Mouse (Mus musculus) intestine, embryonic 15.5 days (tissue): ENCODE measurements at regions not wholly inside any gene's neighbourhood (a gene's known extent, or its start where the extent isn't known, plus 50 kb on each side); places are given as distances from the start of the nearest gene placed in this dataset.

Experiments used
- ATAC-seq: fragments of 200-750 bp; cut with Nextera tagmentation; 2 replicates; pipeline ENCODE4 v1.8.0; 2017; ENCODE audit warnings: moderate TSS enrichment, moderate library complexity
- H3K27ac ChIP-seq: fragments of 300-500 bp; sonication (generic); 2 replicates; pipeline ENCODE4 v1.5.1; 2015; ENCODE audit warnings: mild to moderate bottlenecking, inconsistent platforms
- H3K27me3 ChIP-seq: fragments of 300-500 bp; sonication (generic); replicated peaks from 2 replicates; pipeline ENCODE4 v1.6.1; 2015; ENCODE audit warnings: inconsistent platforms
- H3K36me3 ChIP-seq: fragments of 300-500 bp; sonication (generic); 2 replicates; pipeline ENCODE4 v1.6.1; 2015; ENCODE audit warnings: inconsistent platforms
- H3K4me1 ChIP-seq: fragments of 300-500 bp; sonication (generic); replicated peaks from 2 replicates; pipeline ENCODE4 v1.6.1; 2015; ENCODE audit warnings: inconsistent platforms
- H3K4me2 ChIP-seq: fragments of 300-500 bp; sonication (generic); replicated peaks from 2 replicates; pipeline ENCODE4 v1.6.1; 2015; ENCODE audit warnings: mild to moderate bottlenecking, inconsistent platforms
- H3K4me3 ChIP-seq: fragments of 300-500 bp; sonication (generic); replicated peaks from 2 replicates; pipeline ENCODE4 v1.5.1; 2015; ENCODE audit warnings: inconsistent platforms
- H3K9ac ChIP-seq: fragments of 300-500 bp; sonication (generic); 2 replicates; pipeline ENCODE4 v1.6.1; 2015; ENCODE audit warnings: inconsistent platforms
- H3K9me3 ChIP-seq: fragments of 300-500 bp; sonication (generic); 2 replicates; pipeline ENCODE4 v1.6.1; 2016; ENCODE audit warnings: inconsistent platforms
- WGBS: fragments of 180-500 bp; shearing (Covaris S2); methylation state at CpG from one replicate; pipeline ENCODE4 v1.1.7; 2015; 5-methylcytosine and 5-hydroxymethylcytosine counted together

DNA sequence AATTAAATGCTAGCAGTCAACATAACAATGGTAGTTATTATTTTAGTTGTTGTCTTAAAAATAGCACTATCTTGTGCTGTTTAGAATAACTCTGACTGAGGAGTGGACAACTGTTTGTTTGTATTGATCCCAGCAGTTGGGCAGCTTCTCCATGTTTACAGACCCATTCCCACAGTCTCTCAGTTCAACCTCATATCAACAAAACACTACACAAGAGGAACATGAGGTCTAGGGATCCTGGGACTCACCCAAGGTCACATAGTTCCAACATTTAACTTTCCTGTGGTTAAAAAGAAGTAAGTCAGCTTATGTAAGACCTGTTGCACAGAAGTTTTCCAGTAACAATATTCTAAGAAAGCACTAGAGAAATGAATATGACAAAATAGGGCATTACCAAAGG lies 203.0 kb upstream of the Usp24 start:
- Histone ChIP-seq H3K4me2 (no peak overlapping the region), H3K9ac (no peak overlapping the region), H3K27ac (no peak overlapping the region), H3K4me1 (no peaks in the 10 kb centered on the region), H3K27me3 (no peaks in the 10 kb centered on the region), H3K4me3 (no peak overlapping the region), H3K9me3 (no peaks in the 10 kb centered on the region), H3K36me3 (no peaks in the 10 kb centered on the region)
- peak; percentile 34; the same call in 1 of the 2 replicates for ATAC-seq

DNA sequence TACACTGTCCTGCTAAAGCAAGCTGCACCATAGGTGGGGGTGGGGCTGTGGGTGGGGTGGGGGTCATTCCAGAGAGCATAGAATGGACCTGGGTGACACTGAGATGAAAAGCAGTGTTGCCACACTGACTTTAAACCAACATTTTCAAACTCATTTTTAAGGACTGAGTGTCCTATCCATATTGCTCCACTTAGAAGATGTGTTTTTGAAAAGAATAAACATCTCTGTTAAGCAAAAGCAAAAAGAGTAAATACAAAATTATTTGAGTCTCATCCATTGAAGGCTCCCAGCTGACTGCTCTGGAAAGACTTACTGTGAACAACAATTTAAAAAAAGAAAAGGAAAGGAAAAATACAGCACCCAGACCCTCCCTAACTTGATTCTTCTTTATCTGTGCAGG lies 202.3 kb upstream of the Usp24 start:
- Histone ChIP-seq H3K9me3 (no peaks in the 10 kb centered on the region), H3K4me2 (no peak overlapping the region), H3K4me3 (no peak overlapping the region), H3K27ac (no peak overlapping the region), H3K27me3 (no peaks in the 10 kb centered on the region), H3K4me1 (no peaks in the 10 kb centered on the region), H3K36me3 (no peaks in the 10 kb centered on the region), H3K9ac (no peak overlapping the region)
- ATAC-seq: no peak

DNA sequence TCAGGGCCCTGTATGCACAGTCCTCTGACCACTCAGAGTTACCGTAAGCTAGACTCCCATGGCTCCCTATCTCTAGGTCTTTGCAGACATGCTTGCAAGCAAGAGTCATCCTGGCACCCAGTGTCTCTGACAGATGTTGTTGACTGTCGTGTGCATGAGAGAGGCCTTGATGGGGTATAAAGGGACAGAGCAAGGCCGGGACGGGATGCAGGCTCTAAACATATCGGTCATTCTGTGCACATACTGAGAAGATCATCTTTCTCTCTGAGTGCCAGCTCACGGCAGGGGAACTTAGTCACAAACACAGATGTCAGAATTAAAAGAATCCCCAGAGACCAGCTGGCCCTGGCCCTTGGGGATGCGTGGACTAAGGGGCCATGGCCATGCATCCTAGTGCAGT lies 199.4 kb upstream of the Usp24 start:
- Histone ChIP-seq H3K9ac (no peak overlapping the region), H3K9me3 (no peaks in the 10 kb centered on the region), H3K4me2 (no peak overlapping the region), H3K27me3 (no peaks in the 10 kb centered on the region), H3K27ac (no peak overlapping the region), H3K4me1 (no peaks in the 10 kb centered on the region), H3K4me3 (no peak overlapping the region), H3K36me3 (no peaks in the 10 kb centered on the region)
- no peak for ATAC-seq
- 74% methylated on average over 7 of the region's 7 CpGs for WGBS

DNA sequence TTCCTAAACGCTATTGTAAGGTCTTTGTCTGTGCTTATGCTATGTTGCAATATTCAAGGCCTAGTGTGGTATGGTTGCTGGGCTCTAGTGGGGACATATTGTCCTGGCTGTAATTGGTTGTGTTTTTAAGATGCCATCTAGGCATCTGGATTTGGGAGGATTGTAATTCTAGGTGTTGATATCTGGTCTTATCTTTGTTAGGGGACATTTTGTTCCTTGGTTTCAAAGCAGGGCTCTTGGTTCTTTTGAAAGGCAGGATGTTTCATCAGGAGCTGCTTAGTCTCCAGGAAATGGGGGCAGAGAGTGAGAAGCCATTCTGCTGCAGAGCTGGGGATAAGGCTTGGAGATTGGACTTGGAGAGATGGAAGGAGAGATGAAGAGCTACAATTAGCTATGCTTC lies 194.7 kb upstream of the Usp24 start:
- H3K4me3 ChIP-seq: no peak overlapping the region
- no peak overlapping the region for H3K9ac ChIP-seq
- H3K9me3 ChIP-seq: no peaks in the 10 kb centered on the region
- no peak overlapping the region for H3K27ac ChIP-seq
- ATAC-seq: no peak
- H3K4me2 ChIP-seq: no peak overlapping the region
- no peaks in the 10 kb centered on the region for H3K4me1 ChIP-seq
- 78% methylated on average over 1 of the region's 1 CpGs for WGBS
- no peaks in the 10 kb centered on the region for H3K36me3 ChIP-seq
- H3K27me3 ChIP-seq: no peaks in the 10 kb centered on the region

DNA sequence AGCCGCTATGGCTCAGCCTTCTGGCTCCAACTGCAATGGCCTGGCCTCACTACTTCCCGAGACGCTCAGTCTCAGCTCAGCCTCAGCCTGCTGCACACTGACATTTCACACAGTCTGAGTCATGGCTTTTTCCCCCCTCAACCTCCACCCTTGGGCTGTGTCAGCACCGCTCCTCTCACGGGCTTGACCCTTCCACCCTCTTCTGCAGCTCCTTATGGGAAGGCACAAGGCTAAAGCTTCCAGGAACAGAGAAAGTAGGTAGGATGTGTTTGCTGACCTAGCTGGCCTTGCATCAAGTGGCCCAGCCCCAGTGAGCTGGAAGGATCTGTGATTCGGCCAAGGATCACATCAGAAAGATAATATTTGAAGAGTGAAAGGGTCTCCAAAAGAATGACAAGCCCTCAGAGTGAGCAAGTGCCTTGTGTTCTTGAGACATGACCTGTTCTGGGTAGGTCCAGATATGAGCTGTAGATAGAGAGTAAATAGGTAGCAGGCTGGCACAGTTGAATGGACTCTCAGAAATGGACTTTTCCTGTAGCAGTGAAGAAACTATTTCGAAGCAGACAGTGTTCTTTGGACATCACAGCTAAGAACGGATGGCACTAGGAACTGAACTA lies 192.9 kb upstream of the Usp24 start:
- H3K9me3 ChIP-seq: no peaks in the 10 kb centered on the region
- H3K4me1 ChIP-seq: no peaks in the 10 kb centered on the region; the same call in 1 of the 2 replicates
- no peaks in the 10 kb centered on the region for H3K36me3 ChIP-seq
- H3K27ac ChIP-seq: no peak overlapping the region
- H3K9ac ChIP-seq: no peak overlapping the region
- no peaks in the 10 kb centered on the region for H3K27me3 ChIP-seq
- no peak overlapping the region for H3K4me2 ChIP-seq
- H3K4me3 ChIP-seq: no peak overlapping the region
- ATAC-seq: no peak
- whole genome bisulfite sequencing: 75% methylated on average over 8 of the region's 8 CpGs

DNA sequence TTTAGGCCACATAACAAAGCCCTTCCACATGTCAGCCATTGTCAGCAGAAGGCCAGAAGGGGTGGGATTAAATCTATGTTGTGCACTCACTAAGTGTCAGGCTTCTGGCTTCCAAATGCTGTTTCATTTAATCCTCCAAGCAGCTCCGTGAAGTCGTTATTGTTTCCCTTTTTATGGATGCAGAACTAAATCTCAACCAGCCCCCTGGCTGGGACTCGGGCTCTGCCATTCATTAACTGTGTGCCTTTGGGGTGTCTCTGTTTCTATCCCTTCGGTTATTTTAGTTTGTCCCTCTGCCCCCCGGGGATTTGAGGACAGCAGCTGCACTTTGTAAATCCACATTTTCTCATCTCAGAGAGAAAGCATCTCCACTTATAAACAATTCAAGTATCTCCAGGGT lies 188.8 kb upstream of the Usp24 start:
- Histone ChIP-seq H3K9me3 (no peaks in the 10 kb centered on the region), H3K4me3 (no peak overlapping the region), H3K4me1 (no peaks in the 10 kb centered on the region; the same call in 1 of the 2 replicates), H3K36me3 (no peaks in the 10 kb centered on the region), H3K27me3 (no peaks in the 10 kb centered on the region), H3K9ac (no peak overlapping the region), H3K4me2 (no peak overlapping the region), H3K27ac (0 out of 2 replicates have a peak overlapping the region, but pooled peaks have one; percentile 19)
- 46% methylated on average over 5 of the region's 5 CpGs for WGBS
- 0 out of 2 replicates have a peak, but pooled peaks have one; percentile 34 for ATAC-seq

DNA sequence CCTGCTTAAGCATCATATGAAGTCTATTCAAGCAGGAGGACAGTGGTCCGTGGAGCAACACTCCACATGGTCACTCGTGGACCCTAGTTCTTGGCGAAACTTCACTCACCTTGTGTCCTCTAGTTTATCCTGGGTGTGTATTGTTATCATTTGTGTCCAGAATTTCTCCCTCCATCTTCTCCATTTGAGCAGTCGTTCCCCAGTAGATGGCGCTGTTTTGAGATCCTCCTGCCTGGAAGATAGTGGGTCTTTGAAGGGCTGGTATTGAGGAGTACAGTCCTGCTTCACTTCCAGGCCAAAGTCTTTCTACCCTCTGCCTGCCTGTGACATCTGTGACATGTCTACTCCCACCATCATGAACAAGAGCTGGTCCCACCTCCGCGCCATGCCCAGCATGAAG lies 188.4 kb upstream of the Usp24 start:
- Histone ChIP-seq H3K9ac (no peak overlapping the region), H3K36me3 (no peaks in the 10 kb centered on the region), H3K4me3 (no peak overlapping the region), H3K27ac (0 out of 2 replicates have a peak overlapping the region, but pooled peaks have one; percentile 19), H3K27me3 (no peaks in the 10 kb centered on the region), H3K4me2 (no peak overlapping the region), H3K4me1 (no peaks in the 10 kb centered on the region; the same call in 1 of the 2 replicates), H3K9me3 (no peaks in the 10 kb centered on the region)
- ATAC-seq: no peak
- 50% methylated on average over 7 of the region's 7 CpGs for WGBS

DNA sequence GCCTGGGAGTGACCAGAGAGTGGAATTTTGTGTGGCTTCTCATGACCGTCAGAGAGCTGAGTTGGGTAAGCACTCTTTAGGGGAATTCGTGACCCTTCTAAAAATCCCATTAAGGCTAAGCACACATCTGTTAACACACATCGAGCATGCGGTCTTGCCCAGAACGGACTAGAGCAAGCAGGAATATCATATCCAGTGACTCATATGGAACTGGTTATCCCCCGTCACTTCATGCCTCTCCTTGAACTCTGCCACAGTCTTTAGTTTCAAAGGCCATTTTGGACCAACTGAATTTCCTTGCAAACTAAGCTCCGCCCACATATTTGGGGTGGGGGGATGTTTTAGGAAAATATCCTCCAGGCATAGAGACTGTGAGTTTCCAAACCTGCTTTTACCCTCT lies 186.7 kb upstream of the Usp24 start:
- no peaks in the 10 kb centered on the region for H3K9me3 ChIP-seq
- WGBS: 69% methylated on average over 7 of the region's 7 CpGs
- no peak overlapping the region for H3K9ac ChIP-seq
- H3K4me1 ChIP-seq: peaks cover 3% of the 10 kb centered on the region; the same call in 1 of the 2 replicates
- H3K27ac ChIP-seq: no peak overlapping the region
- no peak overlapping the region for H3K4me3 ChIP-seq
- H3K4me2 ChIP-seq: no peak overlapping the region
- ATAC-seq: no peak
- H3K27me3 ChIP-seq: no peaks in the 10 kb centered on the region
- no peaks in the 10 kb centered on the region for H3K36me3 ChIP-seq

DNA sequence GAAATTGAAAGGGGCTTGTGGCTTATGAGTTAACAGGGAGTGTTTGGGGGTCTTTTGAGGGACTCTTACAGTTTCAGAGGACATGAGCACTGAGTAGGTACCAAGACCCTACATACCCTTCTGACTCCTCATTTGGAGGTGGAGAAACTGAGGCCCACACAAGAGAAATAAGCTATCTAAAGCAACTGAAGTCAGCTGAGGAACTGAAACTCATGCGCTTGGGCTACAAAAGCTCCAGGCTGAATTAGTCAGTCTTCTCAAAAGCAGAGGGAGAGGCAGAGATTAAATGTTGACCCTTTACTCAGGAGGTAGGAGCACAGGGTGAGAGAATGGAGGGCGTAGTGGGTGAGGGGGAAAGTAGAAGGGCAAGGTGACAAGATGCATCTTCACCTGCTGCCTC lies 186.2 kb upstream of the Usp24 start:
- H3K9me3 ChIP-seq: no peaks in the 10 kb centered on the region
- no peaks in the 10 kb centered on the region for H3K36me3 ChIP-seq
- no peak for ATAC-seq
- no peak overlapping the region for H3K4me2 ChIP-seq
- no peaks in the 10 kb centered on the region for H3K27me3 ChIP-seq
- H3K9ac ChIP-seq: no peak overlapping the region
- peaks cover 3% of the 10 kb centered on the region; the same call in 1 of the 2 replicates for H3K4me1 ChIP-seq
- 93% methylated on average over 2 of the region's 2 CpGs for WGBS
- H3K4me3 ChIP-seq: no peak overlapping the region
- H3K27ac ChIP-seq: no peak overlapping the region

DNA sequence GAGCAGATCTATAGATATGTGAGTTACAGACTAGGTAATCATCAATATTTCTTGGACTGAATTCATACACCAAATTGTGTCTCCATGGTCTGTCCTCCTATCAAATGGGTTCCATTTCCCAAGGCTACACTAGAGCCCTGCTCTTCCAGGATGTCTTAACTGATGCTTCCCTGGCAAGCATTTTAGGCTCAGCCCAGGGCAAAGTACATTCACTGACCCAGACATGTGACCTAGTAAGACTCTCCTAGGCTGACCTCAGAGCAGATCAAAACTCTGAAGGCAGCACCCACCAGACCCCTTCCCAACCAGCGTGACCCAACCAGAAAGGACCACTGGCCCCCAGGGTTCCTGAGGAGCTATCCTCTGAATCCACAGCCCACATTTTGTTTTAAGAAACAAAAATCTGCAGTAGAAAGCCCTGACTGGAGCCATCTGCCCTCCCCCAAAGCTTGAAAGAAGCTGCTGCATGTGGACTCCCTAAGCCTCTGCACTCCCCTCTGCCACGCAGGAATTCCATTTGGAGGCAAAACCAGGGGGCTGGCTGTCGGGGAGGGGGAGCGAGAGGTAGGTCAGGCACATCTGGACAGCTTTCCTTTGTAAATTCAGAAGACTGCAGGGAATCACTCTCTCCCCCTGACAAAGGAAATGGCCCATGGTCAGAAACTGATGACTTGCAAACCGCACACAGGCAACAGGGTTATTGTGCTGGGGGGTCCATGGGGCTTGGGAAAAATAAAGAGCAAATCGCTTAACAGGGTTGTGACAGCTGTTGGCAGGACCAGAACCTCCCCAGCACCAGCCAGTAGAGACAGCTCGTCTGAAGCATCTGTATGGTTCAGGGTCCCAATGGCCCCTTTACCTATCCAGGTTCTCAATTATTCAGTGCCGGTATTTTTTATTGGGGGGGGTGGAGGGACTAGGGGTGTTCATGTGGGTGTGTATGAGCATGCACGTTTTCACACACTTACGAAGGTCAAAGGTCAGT lies 182.0 kb upstream of the Usp24 start:
- no peak overlapping the region for H3K9ac ChIP-seq
- no peaks in the 10 kb centered on the region for H3K27me3 ChIP-seq
- H3K36me3 ChIP-seq: no peaks in the 10 kb centered on the region
- no peaks in the 10 kb centered on the region for H3K9me3 ChIP-seq
- H3K4me3 ChIP-seq: no peak overlapping the region
- H3K4me2 ChIP-seq: no peak overlapping the region
- WGBS: 58% methylated on average over 10 of the region's 10 CpGs
- H3K4me1 ChIP-seq: 0 out of 2 replicates have a peak, but pooled peaks cover 3% of the 10 kb centered on the region
- H3K27ac ChIP-seq: no peak overlapping the region
- ATAC-seq: no peak

DNA sequence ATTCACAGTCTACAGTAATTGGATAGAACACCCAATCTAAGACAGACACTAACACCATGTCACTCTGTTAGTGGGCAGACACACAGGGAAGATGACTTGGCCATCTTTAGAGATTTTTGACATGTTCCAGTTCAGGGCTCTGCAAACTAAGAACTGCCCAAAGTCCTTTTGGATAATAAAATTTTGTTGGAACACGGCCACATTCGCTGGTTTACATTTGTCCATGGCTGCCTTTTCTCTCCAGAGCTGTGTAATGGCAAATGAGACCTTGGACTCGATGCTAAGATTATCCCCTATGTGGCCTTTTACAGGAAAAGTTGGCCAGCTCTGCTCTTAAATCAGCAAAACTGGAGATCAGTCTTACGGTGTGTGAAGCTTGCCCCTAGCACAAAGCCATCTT lies 173.3 kb upstream of the Usp24 start:
- WGBS: 52% methylated on average over 4 of the region's 4 CpGs
- H3K9ac ChIP-seq: no peak overlapping the region
- H3K36me3 ChIP-seq: no peaks in the 10 kb centered on the region
- H3K4me2 ChIP-seq: no peak overlapping the region
- H3K4me1 ChIP-seq: no peaks in the 10 kb centered on the region
- H3K27ac ChIP-seq: no peak overlapping the region
- no peak for ATAC-seq
- H3K27me3 ChIP-seq: no peaks in the 10 kb centered on the region
- no peak overlapping the region for H3K4me3 ChIP-seq
- H3K9me3 ChIP-seq: no peaks in the 10 kb centered on the region

DNA sequence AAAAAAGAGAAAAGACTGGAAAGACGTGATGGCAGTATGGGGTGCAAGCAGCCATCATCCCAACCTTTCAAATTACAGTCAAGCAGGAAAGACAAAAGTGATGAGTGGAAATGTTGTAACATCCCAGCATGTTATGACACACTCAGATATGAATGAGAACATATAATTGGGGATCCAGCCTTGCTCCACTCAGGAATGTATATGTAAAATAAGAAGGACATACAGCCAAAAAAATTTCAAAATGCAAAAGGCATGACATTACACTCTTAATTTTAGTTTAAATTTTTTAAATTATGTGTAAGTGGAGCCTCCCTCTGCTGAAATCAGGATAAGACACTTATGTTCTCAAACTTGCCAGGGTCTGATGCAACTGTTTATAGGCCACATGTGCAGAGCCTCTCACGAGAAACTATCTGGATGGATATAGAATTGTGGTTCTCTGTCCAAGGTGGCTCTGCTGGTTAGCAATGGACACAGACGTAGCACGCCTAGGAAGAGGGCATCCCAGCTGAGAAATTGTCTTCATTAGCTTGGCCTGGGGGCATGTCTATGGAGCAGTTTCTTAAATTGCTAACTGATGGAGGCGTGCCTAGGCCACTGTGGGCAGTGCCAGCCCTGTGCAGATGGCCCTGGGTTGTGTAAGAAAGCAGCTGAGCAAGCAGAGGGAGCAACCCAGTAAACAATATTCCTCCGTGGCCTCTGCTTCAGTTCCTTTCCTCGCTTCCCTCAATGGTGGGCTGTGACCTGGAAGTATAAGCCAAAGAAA lies 171.5 kb upstream of the Usp24 start:
- Histone ChIP-seq H3K36me3 (no peaks in the 10 kb centered on the region), H3K4me3 (no peak overlapping the region), H3K9me3 (no peaks in the 10 kb centered on the region), H3K4me1 (no peaks in the 10 kb centered on the region), H3K9ac (no peak overlapping the region), H3K4me2 (no peak overlapping the region), H3K27ac (no peak overlapping the region), H3K27me3 (no peaks in the 10 kb centered on the region)
- 75% methylated on average over 7 of the region's 7 CpGs for WGBS
- no peak for ATAC-seq
